Mouse (Mus musculus) midbrain, embryonic 13.5 days (tissue): ENCODE results near the gene Setd4. TPM values are rescaled to one million over a fixed set of nuclear protein-coding genes. Genes with fewer than 3 reads are reported as not detected.

Experiments
- ATAC-seq: fragments of 200-750 bp; cut with Nextera tagmentation; 2 replicates; pipeline ENCODE4 v1.8.0; 2017; ENCODE audit warnings: mild to moderate bottlenecking, moderate TSS enrichment, moderate library complexity
- H3K27ac ChIP-seq: fragments of 300-500 bp; sonication (generic); 2 replicates; pipeline ENCODE4 v1.5.1; 2015; ENCODE audit warnings: inconsistent platforms, mild to moderate bottlenecking, moderate library complexity
- H3K27me3 ChIP-seq: fragments of 300-500 bp; sonication (generic); 2 replicates; pipeline ENCODE4 v1.6.1; 2015; ENCODE audit warnings: mild to moderate bottlenecking, inconsistent platforms
- H3K36me3 ChIP-seq: fragments of 300-500 bp; sonication (generic); 2 replicates; pipeline ENCODE4 v1.6.1; 2015; ENCODE audit warnings: mild to moderate bottlenecking, inconsistent platforms
- H3K4me1 ChIP-seq: fragments of 300-500 bp; sonication (generic); replicated peaks from 2 replicates; pipeline ENCODE4 v1.6.1; 2015; ENCODE audit warnings: inconsistent platforms
- H3K4me2 ChIP-seq: fragments of 300-500 bp; sonication (generic); replicated peaks from 2 replicates; pipeline ENCODE4 v1.6.1; 2015; ENCODE audit warnings: moderate library complexity, mild to moderate bottlenecking, inconsistent platforms
- H3K4me3 ChIP-seq: fragments of 300-500 bp; sonication (generic); replicated peaks from 2 replicates; pipeline ENCODE4 v1.5.1; 2015; ENCODE audit warnings: mild to moderate bottlenecking, inconsistent platforms
- H3K9ac ChIP-seq: fragments of 300-500 bp; sonication (generic); replicated peaks from 2 replicates; pipeline ENCODE4 v1.6.1; 2015; ENCODE audit warnings: mild to moderate bottlenecking, inconsistent platforms
- H3K9me3 ChIP-seq: fragments of 300-500 bp; sonication (generic); 2 replicates; pipeline ENCODE4 v1.6.1; 2016; ENCODE audit warnings: mild to moderate bottlenecking, inconsistent platforms
- WGBS: fragments of 180-500 bp; shearing (Covaris S2); methylation state at CpG from one replicate; pipeline ENCODE4 v1.1.7; 2015; 5-methylcytosine and 5-hydroxymethylcytosine counted together
- polyA plus RNA-seq: library from polyadenylated mRNA; unstranded; fragments of >200 nt; fragmentation: Nextera tagmentation; extraction: Ambion mirVana; gene quantifications from 2 replicates; pipeline ENCODE4 v1.2.1, GENCODE M21; 2015

Setd4 gene
- polyA plus RNA-seq, 1 experiment from 2014 or later, result 16.4 TPM

GRCm38 (mm10) chr16:93590915-93591314 lies 12.9 kb downstream of the Setd4 start:
- no peaks in the 10 kb centered on the region for H3K27me3 ChIP-seq
- no peak overlapping the region for H3K4me3 ChIP-seq
- H3K9ac ChIP-seq, result no peak overlapping the region
- H3K36me3 ChIP-seq, result peaks cover 69% of the 10 kb centered on the region
- WGBS, result 96% methylated on average over 15 of the region's 15 CpGs
- ATAC-seq, result no peak
- H3K4me1 ChIP-seq, result no peaks in the 10 kb centered on the region
- no peak overlapping the region for H3K4me2 ChIP-seq
- H3K9me3 ChIP-seq, result no peaks in the 10 kb centered on the region
- H3K27ac ChIP-seq, result no peak overlapping the region

- Histone ChIP-seq H3K4me1 (no peaks in the 10 kb centered on the region), H3K9me3 (no peaks in the 10 kb centered on the region), H3K4me2 (no peak overlapping the region), H3K27me3 (no peaks in the 10 kb centered on the region), H3K36me3 (peaks cover 73% of the 10 kb centered on the region), H3K4me3 (no peak overlapping the region), H3K9ac (no peak overlapping the region), H3K27ac (no peak overlapping the region)
- WGBS, result 67% methylated on average over 4 of the region's 4 CpGs
- no peak for ATAC-seq
These were observed 15.6 kb downstream of the Setd4 start for GRCm38 (mm10) chr16:93588281-93588680.

- Histone ChIP-seq H3K27ac (no peak overlapping the region), H3K36me3 (peaks cover 66% of the 10 kb centered on the region), H3K9me3 (no peaks in the 10 kb centered on the region), H3K27me3 (no peaks in the 10 kb centered on the region), H3K9ac (no peak overlapping the region), H3K4me1 (no peaks in the 10 kb centered on the region), H3K4me2 (no peak overlapping the region), H3K4me3 (no peak overlapping the region)
- ATAC-seq, result no peak
- WGBS, result 68% methylated on average over 8 of the region's 8 CpGs
These were observed 17.5 kb downstream of the Setd4 start for GRCm38 (mm10) chr16:93586382-93586781.

GRCm38 (mm10) chr16:93585703-93586205 lies 18.1 kb downstream of the Setd4 start:
- no peak overlapping the region for H3K9ac ChIP-seq
- no peaks in the 10 kb centered on the region for H3K4me1 ChIP-seq
- no peaks in the 10 kb centered on the region for H3K27me3 ChIP-seq
- WGBS, result 88% methylated on average over 9 of the region's 9 CpGs
- no peak overlapping the region for H3K4me2 ChIP-seq
- no peak for ATAC-seq
- peaks cover 60% of the 10 kb centered on the region for H3K36me3 ChIP-seq
- no peak overlapping the region for H3K4me3 ChIP-seq
- no peaks in the 10 kb centered on the region for H3K9me3 ChIP-seq
- H3K27ac ChIP-seq, result no peak overlapping the region

GRCm38 (mm10) chr16:93584976-93585702 lies 18.7 kb downstream of the Setd4 start:
- WGBS, result 92% methylated on average over 24 of the region's 24 CpGs

GRCm38 (mm10) chr16:93581125-93581524 lies 22.7 kb downstream of the Setd4 start:
- Histone ChIP-seq H3K4me1 (no peaks in the 10 kb centered on the region), H3K36me3 (peaks cover 25% of the 10 kb centered on the region), H3K4me2 (no peak overlapping the region), H3K9ac (no peak overlapping the region), H3K27ac (no peak overlapping the region), H3K4me3 (no peak overlapping the region), H3K27me3 (no peaks in the 10 kb centered on the region), H3K9me3 (no peaks in the 10 kb centered on the region)
- 70% methylated on average over 6 of the region's 6 CpGs for WGBS
- ATAC-seq, result no peak

More at GRCm38 (mm10) chr16:93584976-93585702, 18.7 kb downstream of the Setd4 start:
- Histone ChIP-seq H3K4me1 (no peaks in the 10 kb centered on the region), H3K36me3 (peaks cover 54% of the 10 kb centered on the region), H3K27me3 (no peaks in the 10 kb centered on the region), H3K4me3 (no peak overlapping the region), H3K27ac (no peak overlapping the region), H3K4me2 (no peak overlapping the region), H3K9ac (no peak overlapping the region), H3K9me3 (no peaks in the 10 kb centered on the region)
- ATAC-seq, result no peak

- no peak overlapping the region for H3K27ac ChIP-seq
- no peak for ATAC-seq
- 0 out of 2 replicates have a peak, but pooled peaks cover 2% of the 10 kb centered on the region for H3K36me3 ChIP-seq
- 86% methylated on average over 8 of the region's 8 CpGs for WGBS
- H3K9me3 ChIP-seq, result no peaks in the 10 kb centered on the region
- H3K27me3 ChIP-seq, result no peaks in the 10 kb centered on the region
- no peak overlapping the region for H3K4me3 ChIP-seq
- H3K4me1 ChIP-seq, result no peaks in the 10 kb centered on the region
- no peak overlapping the region for H3K9ac ChIP-seq
- H3K4me2 ChIP-seq, result no peak overlapping the region
These were observed 25.4 kb downstream of the Setd4 start for GRCm38 (mm10) chr16:93578346-93579005.

- Histone ChIP-seq H3K4me3 (no peak overlapping the region), H3K9ac (no peak overlapping the region), H3K36me3 (no peaks in the 10 kb centered on the region), H3K4me2 (no peak overlapping the region), H3K9me3 (no peaks in the 10 kb centered on the region), H3K27ac (no peak overlapping the region), H3K27me3 (no peaks in the 10 kb centered on the region), H3K4me1 (no peaks in the 10 kb centered on the region)
- ATAC-seq, result peak; percentile 58; the same call in 1 of the 2 replicates
- WGBS, result 37% methylated on average over 14 of the region's 14 CpGs
These were observed 27.3 kb downstream of the Setd4 start for GRCm38 (mm10) chr16:93576412-93577082.

GRCm38 (mm10) chr16:93575574-93575973 lies 28.3 kb downstream of the Setd4 start:
- H3K27me3 ChIP-seq, result no peaks in the 10 kb centered on the region
- H3K4me3 ChIP-seq, result no peak overlapping the region
- WGBS, result 83% methylated on average over 5 of the region's 5 CpGs
- ATAC-seq, result no peak
- H3K9ac ChIP-seq, result no peak overlapping the region
- H3K4me2 ChIP-seq, result no peak overlapping the region
- no peaks in the 10 kb centered on the region for H3K36me3 ChIP-seq
- no peak overlapping the region for H3K27ac ChIP-seq
- no peaks in the 10 kb centered on the region for H3K4me1 ChIP-seq
- H3K9me3 ChIP-seq, result no peaks in the 10 kb centered on the region

GRCm38 (mm10) chr16:93574521-93575191 lies 29.2 kb downstream of the Setd4 start:
- no peak overlapping the region for H3K27ac ChIP-seq
- H3K4me1 ChIP-seq, result no peaks in the 10 kb centered on the region
- H3K9me3 ChIP-seq, result no peaks in the 10 kb centered on the region
- H3K4me3 ChIP-seq, result no peak overlapping the region
- whole genome bisulfite sequencing, result 61% methylated on average over 18 of the region's 18 CpGs
- no peak overlapping the region for H3K4me2 ChIP-seq
- H3K9ac ChIP-seq, result no peak overlapping the region
- H3K36me3 ChIP-seq, result no peaks in the 10 kb centered on the region
- 0 out of 2 replicates have a peak, but pooled peaks have one; percentile 20 for ATAC-seq
- H3K27me3 ChIP-seq, result no peaks in the 10 kb centered on the region

GRCm38 (mm10) chr16:93573434-93573833 lies 30.4 kb downstream of the Setd4 start:
- Histone ChIP-seq H3K9ac (no peak overlapping the region), H3K27me3 (no peaks in the 10 kb centered on the region), H3K4me2 (no peak overlapping the region), H3K4me1 (no peaks in the 10 kb centered on the region), H3K36me3 (no peaks in the 10 kb centered on the region), H3K27ac (no peak overlapping the region), H3K9me3 (no peaks in the 10 kb centered on the region), H3K4me3 (no peak overlapping the region)
- 96% methylated on average over 5 of the region's 5 CpGs for WGBS
- ATAC-seq, result no peak
